Mouse (Mus musculus) neural tube, embryonic 14.5 days (tissue): Measurements from ENCODE around the gene Vps13c. TPM values are rescaled to one million over a fixed set of nuclear protein-coding genes. Genes with fewer than 3 reads are reported as not detected.

Experiments used
- ATAC-seq: fragments of 200-750 bp; cut with Nextera tagmentation; 2 replicates; pipeline ENCODE4 v1.8.0; 2017; ENCODE audit warnings: low read depth, mild to moderate bottlenecking, moderate TSS enrichment, moderate library complexity
- H3K27ac ChIP-seq: fragments of 300-500 bp; sonication (generic); 2 replicates; pipeline ENCODE4 v1.5.1; 2014; ENCODE audit warnings: low read depth, mild to moderate bottlenecking, control low read depth, low read length, moderate library complexity, mixed read lengths
- H3K27me3 ChIP-seq: fragments of 300-500 bp; sonication (generic); 2 replicates; pipeline ENCODE4 v1.6.1; 2014; ENCODE audit warnings: low read length; ENCODE audit not compliant: control insufficient read depth, insufficient read depth
- H3K36me3 ChIP-seq: fragments of 300-500 bp; sonication (generic); 2 replicates; pipeline ENCODE4 v1.6.1; 2014; ENCODE audit warnings: low read length, mixed read lengths; ENCODE audit not compliant: control insufficient read depth, insufficient read depth
- H3K4me1 ChIP-seq: fragments of 300-500 bp; sonication (generic); 2 replicates; pipeline ENCODE4 v1.6.1; 2014; ENCODE audit warnings: low read length; ENCODE audit not compliant: control insufficient read depth, insufficient read depth
- H3K4me2 ChIP-seq: fragments of 300-500 bp; sonication (generic); 2 replicates; pipeline ENCODE4 v1.6.1; 2014; ENCODE audit warnings: mild to moderate bottlenecking, low read depth, low read length, control low read depth
- H3K4me3 ChIP-seq: fragments of 300-500 bp; sonication (generic); 2 replicates; pipeline ENCODE4 v1.5.1; 2014; ENCODE audit warnings: low read depth, low read length, control low read depth, mixed read lengths
- H3K9ac ChIP-seq: fragments of 300-500 bp; sonication (generic); replicated peaks from 2 replicates; pipeline ENCODE4 v1.6.1; 2014; ENCODE audit warnings: low read depth, mild to moderate bottlenecking, control low read depth, low read length, mixed read lengths
- H3K9me3 ChIP-seq: fragments of 300-500 bp; sonication (generic); 2 replicates; pipeline ENCODE4 v1.6.1; 2016; ENCODE audit warnings: low read length; ENCODE audit not compliant: control insufficient read depth
- WGBS: fragments of 180-500 bp; shearing (Covaris S2); extraction: QIAGEN DNeasy Blood & Tissue Kit; methylation state at CpG from one replicate; pipeline ENCODE4 v1.1.7; 2014; 5-methylcytosine and 5-hydroxymethylcytosine counted together
- polyA plus RNA-seq: library from polyadenylated mRNA; unstranded; fragments of >200 nt; fragmentation: Nextera tagmentation; extraction: Ambion mirVana; gene quantifications from 2 replicates; pipeline ENCODE4 v1.2.1, GENCODE M21; 2014

The Vps13c gene
- polyA plus RNA-seq, 1 experiment from 2014 or later, result 16.5 TPM

DNA sequence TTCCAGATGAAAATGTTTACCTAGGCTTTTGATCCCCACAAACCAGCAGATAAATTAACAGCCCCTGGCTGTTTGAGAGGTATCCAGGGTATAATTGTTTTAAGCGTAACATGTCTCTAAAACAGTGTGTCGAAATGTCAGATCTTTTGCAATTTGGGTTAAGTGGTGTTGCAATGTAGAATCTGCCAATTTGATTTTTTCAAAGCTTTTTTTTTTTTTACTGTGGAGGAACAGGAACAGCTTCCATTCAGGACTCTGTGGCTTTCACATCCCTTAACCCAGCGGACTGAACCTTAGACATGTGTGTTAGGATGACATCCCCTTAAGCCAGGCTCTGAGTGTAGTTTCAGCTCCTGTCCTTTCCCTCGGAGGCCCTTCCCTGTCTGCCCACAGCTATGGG, 4.8 kb downstream of the Vps13c start:
- H3K9ac ChIP-seq, result no peak overlapping the region
- no peak overlapping the region for H3K4me2 ChIP-seq
- no peak overlapping the region for H3K4me3 ChIP-seq
- ATAC-seq, result no peak
- no peak overlapping the region for H3K27ac ChIP-seq
- no peaks in the 10 kb centered on the region for H3K9me3 ChIP-seq
- H3K36me3 ChIP-seq, result no peaks in the 10 kb centered on the region
- no peaks in the 10 kb centered on the region for H3K27me3 ChIP-seq
- H3K4me1 ChIP-seq, result peaks cover 10% of the 10 kb centered on the region
- WGBS, result 80% methylated on average over 4 of the region's 4 CpGs

DNA sequence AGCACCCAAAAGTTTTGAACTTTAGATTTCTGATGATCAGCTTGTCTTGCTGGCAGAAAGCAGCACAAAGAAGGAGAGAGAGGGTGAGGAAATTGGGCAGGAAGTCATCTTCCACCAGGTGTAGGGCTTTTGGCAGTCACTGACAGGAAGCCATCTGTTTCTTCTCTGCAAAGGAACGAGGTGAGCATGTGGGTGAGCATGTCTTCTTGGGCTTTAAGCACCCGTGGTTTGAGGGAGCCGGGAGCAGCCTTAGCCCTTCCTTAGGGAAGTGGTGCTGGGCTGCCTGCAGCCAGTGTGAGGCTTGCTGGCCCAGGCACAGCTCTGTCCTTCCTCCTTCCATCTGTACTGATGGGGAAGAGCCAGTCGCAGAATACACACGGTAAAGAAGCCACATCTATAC, 5.5 kb downstream of the Vps13c start:
- no peak for ATAC-seq
- Histone ChIP-seq H3K27me3 (no peaks in the 10 kb centered on the region), H3K27ac (no peak overlapping the region), H3K36me3 (no peaks in the 10 kb centered on the region), H3K9ac (no peak overlapping the region), H3K4me1 (peaks cover 10% of the 10 kb centered on the region), H3K4me2 (no peak overlapping the region), H3K4me3 (no peak overlapping the region), H3K9me3 (no peaks in the 10 kb centered on the region)
- WGBS, result 84% methylated on average over 5 of the region's 5 CpGs

DNA sequence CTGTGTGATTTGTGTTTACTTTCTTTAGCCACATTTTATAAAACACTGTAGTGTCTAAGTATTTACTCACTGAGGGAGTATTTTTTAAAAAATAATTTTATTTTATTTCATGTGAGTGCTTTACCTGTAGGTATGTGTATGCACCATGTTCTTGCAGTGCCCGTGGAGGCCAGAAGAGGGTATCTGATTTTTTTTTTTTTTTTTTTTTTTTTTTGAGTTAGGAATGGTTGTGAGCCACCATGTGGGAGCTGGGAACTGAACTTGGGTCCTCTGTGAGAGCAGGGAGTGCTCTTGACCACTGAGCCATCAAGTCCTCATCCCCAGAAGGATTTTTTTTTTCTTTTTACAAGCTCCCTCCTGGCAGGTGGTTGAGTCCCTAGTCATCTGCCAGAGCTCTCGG, 5.9 kb downstream of the Vps13c start:
- peaks cover 7% of the 10 kb centered on the region for H3K4me1 ChIP-seq
- no peak overlapping the region for H3K27ac ChIP-seq
- no peaks in the 10 kb centered on the region for H3K36me3 ChIP-seq
- no peak overlapping the region for H3K4me3 ChIP-seq
- WGBS, result 95% methylated on average over 2 of the region's 2 CpGs
- no peaks in the 10 kb centered on the region for H3K27me3 ChIP-seq
- H3K9me3 ChIP-seq, result no peaks in the 10 kb centered on the region
- no peak overlapping the region for H3K9ac ChIP-seq
- H3K4me2 ChIP-seq, result no peak overlapping the region
- ATAC-seq, result no peak

DNA sequence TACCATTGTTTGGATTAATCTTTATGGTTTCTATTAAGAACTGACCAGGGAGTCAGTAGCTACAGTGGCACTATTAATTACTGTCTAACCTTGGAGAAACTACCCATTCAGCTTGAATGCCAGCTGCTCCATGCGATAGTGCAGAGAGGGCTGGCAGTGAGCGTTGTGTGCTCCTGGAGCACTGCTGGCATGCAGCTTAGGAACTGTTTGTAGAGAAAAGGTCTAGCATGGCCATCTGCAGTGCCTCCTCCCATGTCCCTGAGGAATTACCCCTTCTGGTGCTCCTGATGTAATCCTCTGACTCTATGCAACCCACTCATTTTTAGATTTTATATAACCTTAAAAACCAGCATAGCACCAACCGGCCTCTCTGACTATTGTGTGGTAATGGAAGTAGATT, 7.4 kb downstream of the Vps13c start:
- Histone ChIP-seq H3K4me2 (no peak overlapping the region), H3K4me3 (no peak overlapping the region), H3K36me3 (no peaks in the 10 kb centered on the region), H3K4me1 (peaks cover 5% of the 10 kb centered on the region; the same call in 1 of the 2 replicates), H3K27ac (no peak overlapping the region), H3K9me3 (no peaks in the 10 kb centered on the region), H3K9ac (no peak overlapping the region), H3K27me3 (no peaks in the 10 kb centered on the region)
- WGBS, result 70% methylated on average over 3 of the region's 3 CpGs
- ATAC-seq, result no peak

DNA sequence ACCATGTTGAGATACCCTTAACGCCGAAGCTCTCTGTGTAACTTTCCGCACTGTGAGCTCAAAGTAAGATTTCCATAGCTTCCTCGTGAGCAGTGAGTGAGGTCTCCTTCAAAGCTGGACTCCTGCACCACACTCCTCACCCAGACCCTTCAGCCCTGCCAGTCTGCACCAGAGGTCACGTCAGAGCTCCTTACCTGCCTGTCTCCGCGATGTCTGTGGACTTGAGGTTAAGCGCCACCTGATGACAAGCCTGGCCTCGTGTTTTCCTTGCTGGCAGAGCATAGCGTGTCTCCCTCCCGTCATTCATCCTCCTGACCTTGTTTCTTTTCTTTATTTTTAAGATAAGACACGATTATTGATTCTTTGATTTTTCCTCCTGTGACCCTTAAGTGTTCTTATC, 9.2 kb downstream of the Vps13c start:
- ATAC-seq, result no peak
- no peak overlapping the region for H3K27ac ChIP-seq
- WGBS, result 89% methylated on average over 12 of the region's 12 CpGs
- H3K9ac ChIP-seq, result no peak overlapping the region
- no peaks in the 10 kb centered on the region for H3K9me3 ChIP-seq
- no peaks in the 10 kb centered on the region for H3K27me3 ChIP-seq
- peaks cover 5% of the 10 kb centered on the region; the same call in 1 of the 2 replicates for H3K4me1 ChIP-seq
- no peak overlapping the region for H3K4me2 ChIP-seq
- H3K4me3 ChIP-seq, result no peak overlapping the region
- H3K36me3 ChIP-seq, result no peaks in the 10 kb centered on the region

DNA sequence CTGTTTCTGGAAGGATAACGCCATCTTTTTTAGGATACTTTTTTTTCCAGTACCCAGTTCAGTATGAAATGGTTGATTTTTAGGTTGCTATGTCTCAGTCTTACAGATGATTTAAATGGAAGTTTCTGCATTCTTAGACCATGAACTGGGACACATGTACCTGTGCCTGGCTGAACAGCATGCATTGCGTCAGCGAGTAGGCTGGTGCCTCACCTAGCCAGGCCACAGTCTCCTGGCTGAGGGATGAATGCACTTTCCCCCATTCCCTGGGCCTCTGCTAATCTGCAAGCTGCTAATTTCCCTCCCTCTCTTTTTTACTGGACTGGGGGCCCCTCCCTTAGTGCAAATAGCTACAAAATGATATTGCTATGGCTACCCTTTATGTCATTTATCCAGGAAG, 9.7 kb downstream of the Vps13c start:
- no peak for ATAC-seq
- no peak overlapping the region for H3K4me3 ChIP-seq
- 97% methylated on average over 3 of the region's 3 CpGs for WGBS

DNA sequence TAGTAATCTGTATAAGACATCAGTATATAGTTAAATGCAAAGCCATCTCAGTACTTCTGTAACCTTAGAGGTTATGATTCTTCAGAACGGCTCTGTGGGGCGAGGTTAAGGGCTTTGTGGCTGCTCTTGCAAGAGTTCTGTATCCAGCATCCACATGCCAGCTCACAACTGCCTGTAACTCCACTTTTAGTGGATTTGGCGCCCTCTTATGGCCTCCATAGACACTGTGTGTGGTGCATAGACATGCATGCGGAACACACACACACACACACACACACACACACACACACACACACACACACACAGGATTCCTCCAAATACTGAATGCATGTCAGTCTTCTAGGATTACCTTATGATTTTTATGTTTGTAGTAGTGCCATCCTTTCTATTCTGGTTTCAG, 11.0 kb downstream of the Vps13c start:
- peaks cover 5% of the 10 kb centered on the region; the same call in 1 of the 2 replicates for H3K4me1 ChIP-seq
- no peaks in the 10 kb centered on the region for H3K9me3 ChIP-seq
- no peak for ATAC-seq
- no peaks in the 10 kb centered on the region for H3K27me3 ChIP-seq
- no peak overlapping the region for H3K4me2 ChIP-seq
- peaks cover 4% of the 10 kb centered on the region; the same call in 1 of the 2 replicates for H3K36me3 ChIP-seq
- no peak overlapping the region for H3K9ac ChIP-seq
- H3K4me3 ChIP-seq, result no peak overlapping the region
- WGBS, result 80% methylated on average over 4 of the region's 4 CpGs
- H3K27ac ChIP-seq, result no peak overlapping the region

More for the DNA sequence above, 9.7 kb downstream of the Vps13c start:
- Histone ChIP-seq H3K4me1 (peaks cover 5% of the 10 kb centered on the region; the same call in 1 of the 2 replicates), H3K27me3 (no peaks in the 10 kb centered on the region), H3K9ac (no peak overlapping the region), H3K27ac (no peak overlapping the region), H3K36me3 (peaks cover 2% of the 10 kb centered on the region; the same call in 1 of the 2 replicates), H3K4me2 (no peak overlapping the region), H3K9me3 (no peaks in the 10 kb centered on the region)

DNA sequence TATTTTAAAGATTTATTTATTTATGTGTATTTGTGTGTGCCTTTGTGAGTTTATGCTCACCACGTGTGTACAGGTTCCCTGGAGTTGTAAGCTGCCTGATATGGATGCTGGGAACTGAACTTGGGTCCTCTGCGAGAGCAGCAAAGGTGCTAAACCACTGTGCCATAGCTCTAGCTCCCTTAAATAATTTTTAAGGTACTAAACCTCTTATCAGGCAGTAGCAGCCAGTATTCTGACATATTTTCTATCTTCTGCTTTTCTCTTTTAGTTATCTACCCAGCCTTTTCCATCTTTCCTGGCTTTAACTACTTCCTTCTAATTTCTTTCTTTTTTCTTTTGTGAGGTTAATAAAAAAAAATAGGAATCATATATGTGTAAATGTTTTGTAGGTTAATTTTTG, 20.1 kb downstream of the Vps13c start:
- H3K9me3 ChIP-seq, result no peaks in the 10 kb centered on the region
- 84% methylated on average over 2 of the region's 2 CpGs for WGBS
- no peak for ATAC-seq
- no peak overlapping the region for H3K4me3 ChIP-seq
- no peak overlapping the region for H3K9ac ChIP-seq
- H3K27me3 ChIP-seq, result no peaks in the 10 kb centered on the region
- no peaks in the 10 kb centered on the region for H3K4me1 ChIP-seq
- no peaks in the 10 kb centered on the region for H3K36me3 ChIP-seq
- H3K4me2 ChIP-seq, result no peak overlapping the region
- H3K27ac ChIP-seq, result no peak overlapping the region

DNA sequence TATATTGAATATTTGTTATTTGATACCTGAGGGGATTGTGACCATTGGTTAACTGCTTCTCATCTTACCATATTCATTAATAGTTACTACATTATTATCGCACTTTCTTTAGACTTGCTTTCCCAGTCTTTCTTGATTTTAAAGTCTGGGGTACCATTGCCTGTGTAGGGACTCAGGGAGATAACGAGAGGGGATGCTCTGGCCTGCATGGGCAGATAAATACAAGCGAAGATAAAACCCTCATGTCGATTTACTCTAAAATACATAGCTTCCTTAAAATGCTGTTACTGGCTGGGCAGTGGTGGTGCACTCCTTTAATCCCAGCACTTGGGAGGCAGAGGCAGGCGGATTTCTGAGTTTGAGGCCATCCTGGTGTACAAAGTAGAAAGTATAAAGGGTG, 23.1 kb downstream of the Vps13c start:
- Histone ChIP-seq H3K9ac (no peak overlapping the region), H3K9me3 (no peaks in the 10 kb centered on the region), H3K27me3 (no peaks in the 10 kb centered on the region), H3K4me3 (no peak overlapping the region), H3K4me2 (no peak overlapping the region), H3K27ac (no peak overlapping the region), H3K4me1 (no peaks in the 10 kb centered on the region), H3K36me3 (no peaks in the 10 kb centered on the region)
- ATAC-seq, result no peak
- WGBS, result 91% methylated on average over 5 of the region's 5 CpGs

DNA sequence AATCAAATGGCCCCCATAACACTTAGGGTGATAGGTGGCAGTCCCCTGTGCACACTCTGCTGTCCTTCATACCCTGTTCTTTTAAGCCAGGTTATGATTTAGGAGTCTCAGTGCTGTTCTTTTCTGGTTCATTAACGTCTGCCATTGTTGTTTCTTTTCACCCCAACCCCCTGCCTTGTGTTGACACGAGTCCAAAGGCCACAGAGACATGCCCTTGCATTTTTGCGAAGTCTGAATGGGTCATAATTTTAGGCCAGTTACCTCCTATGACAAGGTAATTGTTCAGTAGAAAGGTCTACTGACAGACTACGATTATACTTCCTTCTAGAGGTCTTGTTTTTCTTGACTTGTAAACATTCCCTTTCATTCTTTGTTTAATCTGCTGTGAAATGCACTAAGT, 23.8 kb downstream of the Vps13c start:
- Histone ChIP-seq H3K27ac (no peak overlapping the region), H3K9me3 (no peaks in the 10 kb centered on the region), H3K4me2 (no peak overlapping the region), H3K4me1 (no peaks in the 10 kb centered on the region), H3K36me3 (no peaks in the 10 kb centered on the region), H3K4me3 (no peak overlapping the region), H3K9ac (no peak overlapping the region), H3K27me3 (no peaks in the 10 kb centered on the region)
- ATAC-seq, result no peak
- WGBS, result 10% methylated on average over 4 of the region's 4 CpGs
